Mouse (Mus musculus) testis, adult 2 months (tissue): ENCODE measurements around the gene Ppp1r1c. TPM values are rescaled to one million over a fixed set of nuclear protein-coding genes. Genes with fewer than 3 reads are reported as not detected.
A peak's percentile ranks its signal among the peaks of the same experiment; 100 is the strongest.
"Not testable (repeated sequence)": the region's sequence is repeated elsewhere in the genome, so short reads cannot be mapped to it uniquely, and the experiment has no call there.

ENCODE experiments used
- H3K27ac ChIP-seq: fragments of 200-500 bp; 2 replicates; pipeline ENCODE4 v1.5.1; 2012; ENCODE audit warnings: low read depth, low read length; ENCODE audit not compliant: control insufficient read depth, insufficient read depth
- H3K27me3 ChIP-seq: fragments of 200-500 bp; 2 replicates; pipeline ENCODE4 v1.6.1; 2012; ENCODE audit warnings: mild to moderate bottlenecking, low read length, moderate library complexity; ENCODE audit not compliant: control insufficient read depth, insufficient read depth
- H3K36me3 ChIP-seq: fragments of 200-500 bp; 2 replicates; pipeline ENCODE4 v1.6.1; 2012; ENCODE audit warnings: mild to moderate bottlenecking, low read length; ENCODE audit not compliant: control insufficient read depth, insufficient read depth
- H3K4me1 ChIP-seq: fragments of 200-500 bp; 2 replicates; pipeline ENCODE4 v1.6.1; 2012; ENCODE audit warnings: low read length; ENCODE audit not compliant: control insufficient read depth, insufficient read depth
- H3K4me3 ChIP-seq: fragments of 200-500 bp; 2 replicates; pipeline ENCODE4 v1.5.1; 2012; ENCODE audit warnings: low read depth, mild to moderate bottlenecking, low read length, moderate library complexity, mixed read lengths; ENCODE audit not compliant: control insufficient read depth
- CTCF ChIP-seq: fragments of 200-500 bp; IDR thresholded peaks from 2 replicates; pipeline ENCODE4 v1.5.1; 2012; ENCODE audit warnings: low read depth, mild to moderate bottlenecking, inconsistent platforms, low read length, moderate library complexity; ENCODE audit not compliant: control insufficient read depth, insufficient read depth, insufficient replicate concordance
- POLR2A ChIP-seq: fragments of 200-500 bp; IDR thresholded peaks from 2 replicates; pipeline ENCODE4 v1.6.1; 2012; ENCODE audit warnings: low read depth, mild to moderate bottlenecking, inconsistent platforms, low read length, moderate library complexity; ENCODE audit not compliant: control insufficient read depth
- polyA plus RNA-seq: library from polyadenylated mRNA; depleted of rRNA; stranded (reverse); fragments of >200 nt; gene quantifications from 2 replicates; pipeline ENCODE4 v1.2.3, GENCODE M21; 2012

Gene Ppp1r1c
- polyA plus RNA-seq, 1 experiment: 11.9 TPM

DNA sequence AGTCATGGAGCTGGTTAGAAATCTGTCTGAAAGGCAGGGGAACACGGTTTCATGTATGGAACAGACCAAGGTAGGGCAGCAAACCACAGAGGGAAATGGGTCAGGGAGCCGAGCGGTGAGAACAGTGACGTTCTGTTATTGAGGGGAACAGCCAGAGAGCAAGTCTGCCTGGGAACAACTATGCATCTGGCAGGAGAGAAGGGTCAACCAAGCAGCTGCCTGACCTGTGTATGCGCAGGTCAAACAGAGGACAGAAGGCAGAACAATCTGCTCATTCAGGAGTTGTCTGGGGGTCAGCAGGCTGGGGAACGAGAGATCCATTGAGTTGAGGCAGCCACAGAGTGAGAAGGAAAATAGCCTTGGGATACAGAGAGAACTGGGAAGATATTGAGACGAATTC lies 91.0 kb downstream of the Ppp1r1c start:
- Histone ChIP-seq H3K4me1 (no peaks in the 10 kb centered on the region), H3K4me3 (no peak overlapping the region), H3K36me3 (no peaks in the 10 kb centered on the region), H3K27ac (no peak overlapping the region), H3K27me3 (no peaks in the 10 kb centered on the region)
- TF ChIP-seq CTCF: no peak
- TF ChIP-seq POLR2A: no peak

DNA sequence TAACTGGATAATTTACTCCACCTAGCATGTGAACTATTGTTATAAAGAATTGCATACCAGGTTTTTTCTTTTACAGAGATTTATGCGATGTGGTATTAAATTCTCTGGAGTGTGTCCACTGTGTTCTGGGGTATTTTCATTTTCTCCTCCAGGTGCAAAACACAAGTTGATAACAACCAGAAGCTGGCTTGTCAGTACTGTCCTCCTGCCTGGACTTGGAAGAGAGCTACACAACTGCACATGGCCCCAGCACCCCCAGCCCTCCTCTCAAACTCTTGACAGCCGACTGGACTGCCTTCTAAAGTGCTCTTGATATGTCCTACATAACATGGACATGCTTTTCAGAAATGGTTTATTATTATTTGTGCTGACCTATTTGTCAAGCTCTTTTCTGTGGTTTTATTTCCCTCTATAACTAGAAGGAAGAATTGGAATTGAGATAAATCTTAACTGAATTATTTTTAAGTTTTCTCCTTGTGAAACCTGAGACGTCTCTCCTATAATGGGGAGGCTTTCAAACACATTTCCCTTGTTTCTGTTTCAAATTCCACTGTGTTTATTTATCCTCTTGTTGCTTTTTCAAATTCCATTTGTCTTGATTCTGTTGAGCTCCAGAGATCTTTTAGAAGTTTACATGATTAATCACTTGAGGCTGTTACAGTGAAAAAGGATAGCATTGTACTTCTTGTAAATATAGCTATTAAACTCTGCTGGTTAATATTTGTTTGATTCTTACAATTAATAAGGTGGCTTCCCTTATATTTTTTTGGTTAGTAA lies 108.3 kb downstream of the Ppp1r1c start:
- H3K4me3 ChIP-seq: no peak overlapping the region
- no peak overlapping the region for H3K27ac ChIP-seq
- no peaks in the 10 kb centered on the region for H3K4me1 ChIP-seq
- TF ChIP-seq CTCF: no peak
- TF ChIP-seq POLR2A: no peak
- H3K36me3 ChIP-seq: no peaks in the 10 kb centered on the region
- no peaks in the 10 kb centered on the region for H3K27me3 ChIP-seq

DNA sequence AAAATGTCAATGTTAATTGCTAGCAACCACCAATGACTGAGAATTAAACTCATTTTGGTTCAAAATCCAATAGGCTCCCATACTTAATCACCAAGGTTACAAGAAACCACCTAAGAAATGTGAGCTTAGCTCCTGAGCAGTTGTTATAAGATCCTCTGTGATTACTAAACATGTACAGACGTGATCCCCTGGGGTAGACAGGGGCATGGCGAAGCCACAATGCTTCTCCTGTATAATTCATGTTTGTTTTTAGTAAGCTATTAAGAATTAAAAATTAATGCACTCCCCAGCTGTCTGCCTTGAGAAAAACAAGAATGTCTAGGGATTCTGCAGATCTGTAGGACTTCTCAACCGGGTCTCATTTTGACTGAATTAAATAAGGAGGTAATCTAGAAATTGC lies 112.0 kb downstream of the Ppp1r1c start:
- Histone ChIP-seq H3K4me3 (no peak overlapping the region), H3K36me3 (no peaks in the 10 kb centered on the region)
- TF ChIP-seq POLR2A (no peak), CTCF (no peak)

DNA sequence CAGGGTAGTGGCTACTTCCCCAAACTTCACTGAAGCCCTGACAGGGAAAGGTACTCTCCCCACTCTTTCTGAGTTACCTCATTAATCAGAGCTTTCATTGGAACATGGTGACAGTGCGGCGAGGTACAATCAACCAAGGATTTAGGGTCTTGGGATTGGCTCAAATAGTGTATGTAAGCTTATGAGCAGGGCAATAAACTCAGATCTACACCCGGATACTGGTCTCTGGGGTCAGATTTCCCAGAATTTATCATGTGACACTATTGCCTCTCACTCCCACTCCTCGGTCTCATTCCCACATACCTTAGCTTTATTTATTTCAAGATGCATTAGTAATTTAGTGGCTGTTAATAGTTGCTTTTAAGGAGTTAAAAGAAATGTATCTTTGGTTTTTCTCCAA lies 118.3 kb downstream of the Ppp1r1c start:
- Histone ChIP-seq H3K4me3 (no peak overlapping the region), H3K27me3 (no peaks in the 10 kb centered on the region), H3K4me1 (no peaks in the 10 kb centered on the region), H3K36me3 (no peaks in the 10 kb centered on the region), H3K27ac (no peak overlapping the region)
- TF ChIP-seq CTCF (no peak), POLR2A (no peak)

More for the DNA sequence above, 112.0 kb downstream of the Ppp1r1c start:
- Histone ChIP-seq H3K4me1 (no peaks in the 10 kb centered on the region), H3K27ac (no peak overlapping the region), H3K27me3 (no peaks in the 10 kb centered on the region)

DNA sequence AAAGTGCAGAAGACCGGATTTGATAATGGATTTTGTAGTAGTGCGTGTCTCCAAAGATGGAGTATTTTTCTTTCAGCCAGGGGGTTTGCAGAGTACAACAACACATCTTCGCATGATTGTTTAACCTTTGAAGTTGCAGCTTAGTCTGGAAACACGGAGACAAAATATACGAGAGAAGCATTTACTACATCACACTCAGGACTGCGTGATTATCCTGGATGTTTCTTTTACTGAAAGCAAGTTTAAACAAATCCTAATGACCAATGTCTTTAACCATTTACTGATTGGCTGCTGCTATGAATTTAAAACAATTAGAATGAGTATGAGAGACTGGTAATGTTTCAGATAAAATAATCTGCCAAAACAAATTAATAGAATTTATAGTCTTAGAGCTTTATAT lies 131.5 kb downstream of the Ppp1r1c start:
- no peaks in the 10 kb centered on the region for H3K27me3 ChIP-seq
- H3K4me3 ChIP-seq: no peak overlapping the region
- H3K27ac ChIP-seq: no peak overlapping the region
- H3K36me3 ChIP-seq: no peaks in the 10 kb centered on the region
- no peaks in the 10 kb centered on the region for H3K4me1 ChIP-seq
- TF ChIP-seq POLR2A (no peak), CTCF (no peak)

DNA sequence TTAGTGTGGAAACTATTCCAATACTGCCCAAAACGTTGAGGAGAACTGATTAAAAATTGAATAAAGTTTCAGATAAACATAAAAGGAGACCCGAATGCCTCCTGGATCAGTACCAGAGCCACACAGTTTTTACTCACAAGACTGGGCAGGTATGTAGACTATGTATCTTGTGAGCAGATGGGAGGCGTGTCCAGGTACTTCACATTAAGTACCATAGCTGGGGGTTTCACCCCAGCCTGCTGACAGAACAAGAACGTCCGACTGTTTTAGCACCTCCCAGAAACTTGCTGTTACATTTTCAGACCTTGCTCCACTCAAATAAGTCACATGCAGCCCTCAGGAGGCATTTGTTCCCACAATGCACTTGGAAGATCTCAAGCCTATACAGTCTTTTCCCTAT lies 131.9 kb downstream of the Ppp1r1c start:
- no peaks in the 10 kb centered on the region for H3K27me3 ChIP-seq
- no peaks in the 10 kb centered on the region for H3K36me3 ChIP-seq
- H3K4me3 ChIP-seq: no peak overlapping the region
- no peak for TF ChIP-seq POLR2A
- H3K4me1 ChIP-seq: no peaks in the 10 kb centered on the region
- no peak overlapping the region for H3K27ac ChIP-seq

DNA sequence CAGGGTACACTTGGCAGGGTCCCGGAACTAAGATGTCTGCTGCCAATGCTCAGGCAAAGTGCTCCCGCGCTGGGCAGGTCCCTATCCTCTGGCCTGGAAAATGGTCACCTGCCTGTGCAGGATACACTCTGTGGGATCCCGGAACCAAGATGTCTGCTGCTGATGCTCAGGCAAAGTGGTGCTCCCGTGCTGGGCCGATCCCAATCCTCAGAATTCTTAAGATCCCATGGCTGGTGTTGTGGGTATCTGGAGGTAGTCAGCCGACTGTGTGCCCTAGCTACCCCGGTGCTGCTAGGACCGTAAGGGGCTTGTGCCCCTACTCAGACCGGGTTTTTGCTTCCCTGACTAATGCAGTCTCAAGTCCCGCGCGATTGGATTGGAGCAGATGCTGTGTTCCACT lies 139.8 kb downstream of the Ppp1r1c start:
- peak overlapping the region; percentile 45 for H3K4me3 ChIP-seq
- not testable (repeated sequence) for H3K27ac ChIP-seq, H3K27me3 ChIP-seq, H3K36me3 ChIP-seq, H3K4me1 ChIP-seq

DNA sequence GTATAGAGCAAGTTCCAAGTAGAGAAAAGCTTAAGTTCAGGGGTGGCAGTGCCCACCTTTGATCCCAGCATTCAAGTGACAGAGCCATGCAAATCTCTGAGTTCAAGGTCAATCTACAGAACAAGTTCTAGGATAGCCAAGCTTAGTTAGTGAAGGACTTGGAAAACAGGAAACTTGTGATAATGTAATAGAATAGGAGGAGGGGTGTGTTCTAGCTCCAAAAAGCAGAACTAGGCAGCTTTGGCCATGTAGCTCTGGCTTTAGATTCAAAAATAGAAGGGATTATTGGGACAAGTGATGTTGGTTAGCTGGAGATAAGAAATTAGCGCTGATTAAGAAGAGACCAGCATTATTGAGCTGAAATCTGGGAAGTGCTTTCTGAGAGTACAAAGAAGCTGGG lies 149.3 kb downstream of the Ppp1r1c start:
- Histone ChIP-seq H3K27ac (no peak overlapping the region), H3K27me3 (no peaks in the 10 kb centered on the region), H3K36me3 (no peaks in the 10 kb centered on the region), H3K4me1 (no peaks in the 10 kb centered on the region), H3K4me3 (no peak overlapping the region)
- TF ChIP-seq POLR2A (no peak), CTCF (no peak)
